Mouse (Mus musculus): ENCODE measurements around the gene Nsmf. TPM values are rescaled to one million over a fixed set of nuclear protein-coding genes. Genes with fewer than 3 reads are reported as not detected.

Gene Nsmf
- polyA plus RNA-seq, 1 experiment from 2014 or later, result 51.1 TPM

DNA sequence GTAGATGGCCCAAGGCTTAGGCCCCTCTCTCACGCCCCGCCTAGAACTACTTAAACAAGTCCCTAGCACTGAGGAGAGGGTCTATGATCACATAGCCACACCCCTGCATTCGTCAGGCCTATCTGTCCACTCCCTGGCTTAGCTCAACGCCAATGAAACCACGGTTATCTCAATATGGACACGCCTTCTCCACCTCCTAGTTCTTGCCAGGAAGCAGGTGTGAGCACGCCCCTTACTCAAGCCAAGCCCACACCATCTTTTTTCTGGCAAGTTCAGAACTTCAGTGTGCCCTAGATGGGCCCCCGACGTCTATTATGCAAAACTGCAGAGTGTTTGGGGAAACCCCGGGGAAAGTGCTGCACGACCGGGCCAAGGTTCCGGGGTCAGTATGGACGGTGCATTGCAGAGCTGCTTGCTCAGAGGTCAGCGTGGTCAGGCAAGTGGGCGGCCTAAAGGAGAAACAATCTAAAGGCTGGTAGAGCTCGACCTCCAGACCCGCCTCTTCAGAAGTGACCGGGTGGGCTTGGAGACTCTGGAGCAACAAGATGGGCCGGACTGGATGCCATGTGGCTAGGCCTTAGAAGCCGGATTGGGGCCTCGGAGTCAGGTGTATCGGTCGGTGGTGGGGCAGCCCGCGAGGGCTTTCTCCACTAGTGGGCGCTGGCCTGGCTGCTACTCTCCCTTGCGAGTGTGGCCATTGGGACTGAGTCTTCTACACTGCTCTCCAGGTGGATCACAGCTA, 41.1 kb downstream of the Nsmf start, which contains the start of gene Noxa1:
Gene Noxa1 (minus strand): TSS at position 41 of the 742 bp plus-strand sequence.
- 45% methylated on average over 28 of the region's 28 CpGs for WGBS
- DNase-seq (ENCODE audit: low spot score) (no peak), ATAC-seq (ENCODE audit: low FRiP score) (0 out of 2 replicates have a peak, but pooled peaks have one; percentile 34)
- peaks cover 5% of the 10 kb centered on the region; the same call in 1 of the 2 replicates for H3K4me1 ChIP-seq (replicated peaks; ENCODE audit: control insufficient read depth, insufficient read depth, low read length)
- 0 out of 2 replicates have a peak within 1 kb of the TSS, but pooled peaks have one; percentile 14 for H3K4me2 ChIP-seq (replicated peaks; ENCODE audit: low read depth, low read length)
- H3K4me3 ChIP-seq (ENCODE audit: low read depth, low read length), result no peak within 1 kb of the TSS
- no peak within 1 kb of the TSS for H3K9ac ChIP-seq (ENCODE audit: low read depth, low read length)
- H3K27ac ChIP-seq (ENCODE audit: low read depth, low read length), result no peak within 1 kb of the TSS
- no peaks in the 10 kb centered on the region for H3K36me3 ChIP-seq (ENCODE audit: control insufficient read depth, insufficient read depth, low read length)
- H3K9me3 ChIP-seq (ENCODE audit: control insufficient read depth, low read length), result no peaks in the 10 kb centered on the region
- 0 out of 2 replicates have a peak, but pooled peaks cover 2% of the 10 kb centered on the region for H3K27me3 ChIP-seq (ENCODE audit: control insufficient read depth, insufficient read depth, low read length)

DNA sequence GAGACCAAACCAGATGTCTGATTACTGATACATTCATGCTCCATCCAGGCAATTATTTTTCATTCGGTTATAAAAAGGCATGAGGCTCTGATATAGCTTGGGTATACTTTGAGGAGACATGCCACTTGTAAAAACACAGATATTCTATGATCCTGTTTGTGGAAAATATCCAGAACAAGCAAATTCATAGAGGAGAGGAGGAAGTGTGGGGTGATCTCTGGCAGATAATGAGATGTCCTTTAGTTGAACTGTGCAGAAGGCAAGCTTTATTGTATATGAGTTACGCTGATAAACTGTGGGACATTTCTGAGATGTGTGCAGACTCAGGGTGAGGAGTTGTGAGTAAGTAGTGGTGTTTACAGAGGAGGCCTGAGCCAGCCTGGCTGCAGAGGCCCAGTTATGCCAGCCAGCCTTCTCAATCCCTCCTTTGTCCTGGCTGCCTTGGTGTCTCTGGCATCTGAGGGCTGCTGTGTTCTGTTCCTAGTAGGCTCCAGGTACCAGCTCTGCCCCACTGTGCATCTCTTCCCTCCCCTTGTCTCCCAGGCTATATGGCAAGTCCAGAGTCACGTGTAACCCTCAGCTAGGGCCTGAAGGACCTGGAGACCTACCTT, 44.0 kb downstream of the Nsmf start:
- ATAC-seq (ENCODE audit: low FRiP score), result no peak
- Histone ChIP-seq H3K4me3 (ENCODE audit: low read depth, low read length) (no peak overlapping the region), H3K9me3 (ENCODE audit: control insufficient read depth, low read length) (no peaks in the 10 kb centered on the region), H3K4me2 (replicated peaks; ENCODE audit: low read depth, low read length) (no peak overlapping the region), H3K36me3 (ENCODE audit: control insufficient read depth, insufficient read depth, low read length) (no peaks in the 10 kb centered on the region), H3K27me3 (ENCODE audit: control insufficient read depth, insufficient read depth, low read length) (0 out of 2 replicates have a peak, but pooled peaks cover 2% of the 10 kb centered on the region), H3K27ac (ENCODE audit: low read depth, low read length) (no peak overlapping the region), H3K4me1 (replicated peaks; ENCODE audit: control insufficient read depth, insufficient read depth, low read length) (peaks cover 5% of the 10 kb centered on the region; the same call in 1 of the 2 replicates), H3K9ac (ENCODE audit: low read depth, low read length) (no peak overlapping the region)
- DNase-seq (ENCODE audit: low spot score), result no peak
- 87% methylated on average over 3 of the region's 3 CpGs for WGBS

DNA sequence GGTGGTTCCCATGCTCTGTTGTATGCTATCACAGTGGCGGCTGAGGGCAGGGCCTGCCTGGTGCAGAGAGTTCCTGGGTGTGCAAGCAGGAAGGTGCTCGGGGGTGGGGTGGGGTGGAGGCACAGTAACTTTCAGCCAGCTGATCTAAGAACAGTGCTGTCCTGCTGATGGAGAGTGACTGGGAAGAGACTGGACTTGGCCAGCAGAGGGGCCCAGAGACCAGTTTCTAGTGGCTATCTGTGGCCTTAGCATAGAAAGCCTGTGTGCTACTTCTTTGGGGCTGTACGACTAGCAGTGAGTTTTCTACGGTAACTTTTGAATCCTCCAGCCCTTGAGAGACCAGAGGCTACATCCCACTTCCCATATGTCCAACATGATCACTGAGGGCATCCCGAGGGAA, 44.8 kb downstream of the Nsmf start:
- Histone ChIP-seq H3K36me3 (ENCODE audit: control insufficient read depth, insufficient read depth, low read length) (no peaks in the 10 kb centered on the region), H3K4me3 (ENCODE audit: low read depth, low read length) (no peak overlapping the region), H3K27me3 (ENCODE audit: control insufficient read depth, insufficient read depth, low read length) (0 out of 2 replicates have a peak, but pooled peaks cover 2% of the 10 kb centered on the region), H3K27ac (ENCODE audit: low read depth, low read length) (peak overlapping the region; percentile 37), H3K4me1 (replicated peaks; ENCODE audit: control insufficient read depth, insufficient read depth, low read length) (peaks cover 5% of the 10 kb centered on the region; the same call in 1 of the 2 replicates), H3K4me2 (replicated peaks; ENCODE audit: low read depth, low read length) (no peak overlapping the region), H3K9ac (ENCODE audit: low read depth, low read length) (no peak overlapping the region), H3K9me3 (ENCODE audit: control insufficient read depth, low read length) (no peaks in the 10 kb centered on the region)
- ATAC-seq (ENCODE audit: low FRiP score), result peak; percentile 69
- WGBS, result 47% methylated on average over 5 of the region's 5 CpGs
- peak; percentile 66 for DNase-seq (ENCODE audit: low spot score)

DNA sequence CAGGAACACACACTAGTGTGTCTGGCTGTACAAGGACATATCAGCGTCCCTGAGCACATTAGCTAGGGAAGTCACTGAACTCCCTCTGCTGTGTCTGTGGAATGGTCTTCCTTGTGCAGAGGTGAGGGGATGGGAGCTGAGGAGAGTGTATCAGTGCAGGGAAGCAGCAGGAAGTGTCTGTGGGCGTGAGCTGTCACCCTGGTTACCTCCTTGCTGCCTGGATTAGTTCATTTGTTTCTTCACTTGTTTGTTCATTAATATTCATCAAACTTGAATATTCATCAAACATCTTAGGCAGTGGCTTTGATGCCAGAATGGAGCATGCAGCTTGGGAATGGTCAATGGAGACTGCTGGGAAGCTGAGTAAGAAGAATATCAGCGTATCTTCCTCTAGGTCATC, 45.5 kb downstream of the Nsmf start:
- H3K36me3 ChIP-seq (ENCODE audit: control insufficient read depth, insufficient read depth, low read length), result no peaks in the 10 kb centered on the region
- ATAC-seq (ENCODE audit: low FRiP score) (peak; percentile 61), DNase-seq (ENCODE audit: low spot score) (peak; percentile 43)
- no peaks in the 10 kb centered on the region for H3K9me3 ChIP-seq (ENCODE audit: control insufficient read depth, low read length)
- H3K27ac ChIP-seq (ENCODE audit: low read depth, low read length), result peak overlapping the region; percentile 37
- no peak overlapping the region for H3K9ac ChIP-seq (ENCODE audit: low read depth, low read length)
- H3K27me3 ChIP-seq (ENCODE audit: control insufficient read depth, insufficient read depth, low read length), result no peaks in the 10 kb centered on the region
- 56% methylated on average over 3 of the region's 3 CpGs for WGBS
- H3K4me1 ChIP-seq (replicated peaks; ENCODE audit: control insufficient read depth, insufficient read depth, low read length), result peaks cover 5% of the 10 kb centered on the region; the same call in 1 of the 2 replicates
- H3K4me2 ChIP-seq (replicated peaks; ENCODE audit: low read depth, low read length), result no peak overlapping the region
- no peak overlapping the region for H3K4me3 ChIP-seq (ENCODE audit: low read depth, low read length)

DNA sequence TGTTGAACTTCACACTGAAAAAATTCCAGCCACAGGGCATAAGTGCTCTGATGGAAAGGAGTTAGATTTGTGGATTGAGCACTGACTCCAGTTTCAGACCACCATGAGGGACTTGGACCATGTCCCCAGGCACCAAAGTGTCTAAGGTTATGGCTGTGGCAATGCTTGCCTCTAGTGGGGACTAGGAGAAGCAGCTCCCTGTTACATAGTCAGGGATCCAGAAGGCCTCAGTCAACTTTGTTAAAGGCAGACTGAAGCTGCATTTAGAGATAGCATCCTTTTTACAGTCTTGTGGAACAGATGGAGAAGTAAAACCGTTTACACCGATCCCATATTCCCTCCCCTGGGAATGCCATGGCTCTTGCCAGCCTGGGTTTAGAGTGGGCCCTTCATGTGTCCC, 50.0 kb downstream of the Nsmf start:
- Histone ChIP-seq H3K4me2 (replicated peaks; ENCODE audit: low read depth, low read length) (no peak overlapping the region), H3K9me3 (ENCODE audit: control insufficient read depth, low read length) (no peaks in the 10 kb centered on the region), H3K36me3 (ENCODE audit: control insufficient read depth, insufficient read depth, low read length) (no peaks in the 10 kb centered on the region), H3K27me3 (ENCODE audit: control insufficient read depth, insufficient read depth, low read length) (no peaks in the 10 kb centered on the region), H3K4me3 (ENCODE audit: low read depth, low read length) (no peak overlapping the region), H3K9ac (ENCODE audit: low read depth, low read length) (no peak overlapping the region), H3K4me1 (replicated peaks; ENCODE audit: control insufficient read depth, insufficient read depth, low read length) (peaks cover 4% of the 10 kb centered on the region; the same call in 1 of the 2 replicates), H3K27ac (ENCODE audit: low read depth, low read length) (no peak overlapping the region)
- ATAC-seq (ENCODE audit: low FRiP score) (no peak), DNase-seq (ENCODE audit: low spot score) (no peak)
- WGBS, result 96% methylated on average over 2 of the region's 2 CpGs

DNA sequence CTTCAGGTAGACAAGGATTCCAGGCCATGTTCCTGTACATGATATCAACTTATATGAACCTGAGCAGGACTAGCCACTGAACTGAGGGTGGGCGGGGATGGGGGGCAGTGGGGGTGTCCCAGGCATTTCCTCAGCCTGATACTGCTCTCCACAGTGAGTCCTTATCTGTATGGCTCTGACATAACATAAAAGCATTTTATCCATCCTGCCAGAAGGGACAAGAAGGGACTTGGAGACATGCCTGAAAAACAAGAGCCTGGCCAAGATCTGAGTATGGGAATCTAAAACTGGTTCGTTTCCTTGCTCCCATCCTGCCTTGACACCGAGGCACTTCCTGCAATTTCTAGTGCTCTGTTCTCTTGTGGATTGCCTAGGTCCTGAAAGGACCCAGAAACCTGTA, 51.9 kb downstream of the Nsmf start:
- ATAC-seq (ENCODE audit: low FRiP score), result no peak
- Histone ChIP-seq H3K4me1 (replicated peaks; ENCODE audit: control insufficient read depth, insufficient read depth, low read length) (peaks cover under 1% of the 10 kb centered on the region; the same call in 1 of the 2 replicates), H3K27ac (ENCODE audit: low read depth, low read length) (no peak overlapping the region), H3K4me3 (ENCODE audit: low read depth, low read length) (no peak overlapping the region), H3K27me3 (ENCODE audit: control insufficient read depth, insufficient read depth, low read length) (no peaks in the 10 kb centered on the region), H3K36me3 (ENCODE audit: control insufficient read depth, insufficient read depth, low read length) (no peaks in the 10 kb centered on the region), H3K4me2 (replicated peaks; ENCODE audit: low read depth, low read length) (no peak overlapping the region), H3K9ac (ENCODE audit: low read depth, low read length) (no peak overlapping the region), H3K9me3 (ENCODE audit: control insufficient read depth, low read length) (no peaks in the 10 kb centered on the region)
- 76% methylated on average over 3 of the region's 3 CpGs for WGBS
- no peak for DNase-seq (ENCODE audit: low spot score)

DNA sequence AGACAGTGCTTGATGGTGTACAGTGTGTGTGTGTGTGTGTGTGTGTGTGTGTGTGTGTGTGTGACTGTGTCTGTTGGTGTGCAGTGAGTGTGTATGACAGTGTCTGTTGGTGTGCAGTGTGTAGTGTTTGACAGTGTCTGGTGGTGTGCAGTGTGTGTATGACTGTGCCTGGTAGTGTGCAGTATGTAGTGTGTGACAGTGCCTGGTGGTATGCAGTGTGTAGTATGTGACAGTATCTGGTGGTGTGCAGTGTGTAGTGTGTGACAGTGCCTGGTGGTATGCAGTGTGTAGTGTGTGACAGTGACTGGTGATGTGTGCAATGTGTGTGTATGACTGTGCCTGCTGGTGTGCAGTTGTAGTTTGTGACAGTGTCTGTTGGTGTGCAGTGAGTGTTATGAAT, 55.3 kb downstream of the Nsmf start:
- H3K4me3 ChIP-seq (ENCODE audit: low read depth, low read length), result no peak overlapping the region
- DNase-seq (ENCODE audit: low spot score), result no peak
- peaks cover 3% of the 10 kb centered on the region for H3K4me1 ChIP-seq (replicated peaks; ENCODE audit: control insufficient read depth, insufficient read depth, low read length)
- no peaks in the 10 kb centered on the region for H3K36me3 ChIP-seq (ENCODE audit: control insufficient read depth, insufficient read depth, low read length)
- no peak for ATAC-seq (ENCODE audit: low FRiP score)
- no peak overlapping the region for H3K9ac ChIP-seq (ENCODE audit: low read depth, low read length)
- no peak overlapping the region for H3K4me2 ChIP-seq (replicated peaks; ENCODE audit: low read depth, low read length)
- no peaks in the 10 kb centered on the region for H3K27me3 ChIP-seq (ENCODE audit: control insufficient read depth, insufficient read depth, low read length)
- no peaks in the 10 kb centered on the region for H3K9me3 ChIP-seq (ENCODE audit: control insufficient read depth, low read length)
- H3K27ac ChIP-seq (ENCODE audit: low read depth, low read length), result no peak overlapping the region

DNA sequence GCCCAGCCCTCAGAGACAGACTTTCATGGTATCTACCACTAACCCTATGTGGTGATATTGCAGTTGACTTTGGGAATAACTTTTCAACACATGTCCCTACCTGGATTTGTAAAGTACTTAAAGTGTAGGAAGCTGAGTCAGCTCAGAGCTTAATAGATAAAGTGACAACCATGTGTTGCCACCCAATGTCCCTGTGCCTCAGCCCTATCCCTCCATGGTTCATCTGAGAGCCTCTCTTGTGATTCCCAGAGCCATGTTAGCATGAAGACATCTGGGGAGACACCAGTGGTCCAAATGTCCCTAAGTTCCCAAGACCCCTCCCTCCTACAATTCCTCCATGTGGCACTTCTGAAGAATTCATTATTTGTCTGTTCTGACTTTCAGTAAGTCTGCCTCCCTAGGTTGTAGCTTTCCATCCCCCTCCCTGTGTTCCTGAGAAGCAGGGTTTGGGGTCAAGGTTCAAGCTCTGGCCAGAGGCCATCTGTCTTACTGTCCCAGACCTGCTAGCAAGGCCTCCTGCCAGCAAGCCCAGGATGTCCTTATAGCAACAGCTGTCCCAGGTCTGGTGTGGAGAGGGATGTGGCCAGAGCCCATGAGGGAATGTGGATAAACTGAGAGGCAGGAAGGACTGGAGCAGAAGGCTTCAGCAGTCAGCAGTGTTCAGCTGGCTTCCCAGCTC, 56.5 kb downstream of the Nsmf start:
- no peak overlapping the region for H3K9ac ChIP-seq (ENCODE audit: low read depth, low read length)
- no peaks in the 10 kb centered on the region for H3K27me3 ChIP-seq (ENCODE audit: control insufficient read depth, insufficient read depth, low read length)
- no peak overlapping the region for H3K4me2 ChIP-seq (replicated peaks; ENCODE audit: low read depth, low read length)
- no peaks in the 10 kb centered on the region for H3K36me3 ChIP-seq (ENCODE audit: control insufficient read depth, insufficient read depth, low read length)
- H3K4me3 ChIP-seq (ENCODE audit: low read depth, low read length), result no peak overlapping the region
- H3K27ac ChIP-seq (ENCODE audit: low read depth, low read length), result no peak overlapping the region
- DNase-seq (ENCODE audit: low spot score), result no peak
- no peak for ATAC-seq (ENCODE audit: low FRiP score)
- H3K4me1 ChIP-seq (replicated peaks; ENCODE audit: control insufficient read depth, insufficient read depth, low read length), result peaks cover 3% of the 10 kb centered on the region
- no peaks in the 10 kb centered on the region for H3K9me3 ChIP-seq (ENCODE audit: control insufficient read depth, low read length)

All from hindbrain, embryonic 11.5 days (tissue).